ENCODE assay signal across 27 mouse cellular contexts in genomic region chr2:9792381-9792780, GRCm38 (mm10).
DNase-seq lines count a peak whose midpoint lies in the region; ATAC-seq and TF ChIP-seq lines count a peak whose summit lies in the region.
"Had no signal": no experiment of that assay in that cellular context is flagged by ENCODE, and none has a peak within 500 bp of the region (broad histone marks: within the 10 kb centered on the region; RNA-seq: fewer than 3 reads in every experiment).

No protein-coding gene starts in this region.

- peak; percentile 35 for DNase-seq in heart, embryonic 10.5 days (ENCODE audit: low spot score)
- DNase-seq in heart, adult 8-10 months (ENCODE audit: low spot score), result no peak
- DNase-seq in 3T3-L1 (ENCODE audit: low read depth, low spot score) (peak; percentile 62), NIH3T3 (ENCODE audit: low read depth) (peak; percentile 50)
- DNase-seq in induced T-regulatory cell, adult 2 months (ENCODE audit: low read depth), result peak; percentile 38
- DNase-seq in retina, postnatal 1 day, result no peak
- DNase-seq in stomach, postnatal 0 days (ENCODE audit: low spot score), result no peak
- DNase-seq: adrenal gland, adult 2 months; adrenal gland, postnatal 10 days; adrenal gland, postnatal 25 days; cerebellum, adult 11 months; cerebellum, adult 18-20 months; cerebellum, adult 8-10 months; cerebellum, adult 9-11 months; cerebellum, postnatal 14 days; cerebellum, postnatal 36 days; embryo, embryonic 11 days had no signal

- TF ChIP-seq EP300 in stomach, postnatal 0 days (optimal IDR thresholded peaks at IDR 0.05), result no peak

- H3K9ac ChIP-seq in stomach, postnatal 0 days (ENCODE audit: low read length), result no peak overlapping the region
- H3K9ac ChIP-seq: embryonic facial prominence, embryonic 13.5 days; embryonic facial prominence, embryonic 15.5 days; forebrain, embryonic 12.5 days had no signal

- ATAC-seq in erythroid progenitor cell, adult 5-6 weeks (replicated peaks; ENCODE audit: low FRiP score, poor library complexity, severe bottlenecking), result no peak
- no peak for ATAC-seq in stomach, postnatal 0 days (ENCODE audit: low FRiP score, low TSS enrichment)
- ATAC-seq: CD4-positive, CD25-positive, alpha-beta regulatory T cell, adult 4 months; forebrain, embryonic 14.5 days; forebrain, embryonic 16.5 days had no signal

- WGBS in heart, embryonic 10.5 days, result 92% methylated on average over 1 of the region's 1 CpGs
- WGBS in stomach, postnatal 0 days, result 75% methylated on average over 1 of the region's 1 CpGs

- H3K4me2 ChIP-seq in stomach, postnatal 0 days (replicated peaks; ENCODE audit: low read depth), result no peak overlapping the region
- H3K4me2 ChIP-seq: embryonic facial prominence, embryonic 13.5 days; embryonic facial prominence, embryonic 15.5 days; forebrain, embryonic 12.5 days had no signal

- no peak overlapping the region for H3K4me3 ChIP-seq in heart, embryonic 10.5 days
- no peak overlapping the region for H3K4me3 ChIP-seq in stomach, postnatal 0 days (ENCODE audit: low read depth, low read length)
- H3K4me3 ChIP-seq: embryonic facial prominence, embryonic 13.5 days; embryonic facial prominence, embryonic 15.5 days; forebrain, embryonic 10.5 days; forebrain, embryonic 12.5 days had no signal

- no peaks in the 10 kb centered on the region for H3K4me1 ChIP-seq in heart, embryonic 10.5 days
- H3K4me1 ChIP-seq in stomach, postnatal 0 days (replicated peaks; ENCODE audit: control insufficient read depth, insufficient read depth), result no peaks in the 10 kb centered on the region
- H3K4me1 ChIP-seq: embryonic facial prominence, embryonic 13.5 days; embryonic facial prominence, embryonic 15.5 days had no signal

- no peak for TF ChIP-seq CTCF in stomach, postnatal 0 days (IDR thresholded peaks at IDR 0.05; ENCODE audit: low read depth)

- H3K9me3 ChIP-seq in heart, embryonic 10.5 days, result no peaks in the 10 kb centered on the region
- no peaks in the 10 kb centered on the region for H3K9me3 ChIP-seq in stomach, postnatal 0 days (ENCODE audit: control insufficient read depth, low read length)
- H3K9me3 ChIP-seq: embryonic facial prominence, embryonic 13.5 days; embryonic facial prominence, embryonic 15.5 days; forebrain, embryonic 10.5 days; forebrain, embryonic 12.5 days; G1E had no signal

- no peaks in the 10 kb centered on the region for H3K36me3 ChIP-seq in heart, embryonic 10.5 days
- H3K36me3 ChIP-seq in stomach, postnatal 0 days (ENCODE audit: control insufficient read depth, insufficient read depth, low read length), result no peaks in the 10 kb centered on the region
- H3K36me3 ChIP-seq: embryonic facial prominence, embryonic 13.5 days; embryonic facial prominence, embryonic 15.5 days; forebrain, embryonic 10.5 days; forebrain, embryonic 12.5 days; G1E had no signal

- 0 out of 2 replicates have a peak, but pooled peaks cover 11% of the 10 kb centered on the region for H3K27me3 ChIP-seq in heart, embryonic 10.5 days (ENCODE audit: insufficient read depth, poor library complexity, severe bottlenecking)
- H3K27me3 ChIP-seq in stomach, postnatal 0 days (ENCODE audit: control insufficient read depth, insufficient read depth, low read length), result no peaks in the 10 kb centered on the region
- H3K27me3 ChIP-seq: CH12.LX; embryonic facial prominence, embryonic 13.5 days; embryonic facial prominence, embryonic 15.5 days; forebrain, embryonic 12.5 days had no signal

- no peak overlapping the region for H3K27ac ChIP-seq in heart, embryonic 10.5 days
- no peak overlapping the region for H3K27ac ChIP-seq in stomach, postnatal 0 days (replicated peaks)
- H3K27ac ChIP-seq: embryonic facial prominence, embryonic 13.5 days; embryonic facial prominence, embryonic 15.5 days; forebrain, embryonic 10.5 days; forebrain, embryonic 12.5 days had no signal

Comparison
In these comparisons a context has a peak if more than half of its experiments do, and no peak if none do; other contexts are left out.
1. DNase-seq: peak in heart, embryonic 10.5 days (single experiment), 3T3-L1 (single experiment), NIH3T3 (single experiment) and induced T-regulatory cell, adult 2 months (single experiment); none in heart, adult 8-10 months (single experiment), retina, postnatal 1 day (single experiment) and stomach, postnatal 0 days (single experiment).